Mouse (Mus musculus) spleen, postnatal 14 days (tissue): Measurements from ENCODE around the gene Rnf115.

Source experiments
- DNase-seq, 2 experiments: peaks; one replicate each; pipeline ENCODE4 v3.0.0; 2021 to 2022; ENCODE audit warnings: low spot score in 2 of 2

Gene Rnf115

DNA sequence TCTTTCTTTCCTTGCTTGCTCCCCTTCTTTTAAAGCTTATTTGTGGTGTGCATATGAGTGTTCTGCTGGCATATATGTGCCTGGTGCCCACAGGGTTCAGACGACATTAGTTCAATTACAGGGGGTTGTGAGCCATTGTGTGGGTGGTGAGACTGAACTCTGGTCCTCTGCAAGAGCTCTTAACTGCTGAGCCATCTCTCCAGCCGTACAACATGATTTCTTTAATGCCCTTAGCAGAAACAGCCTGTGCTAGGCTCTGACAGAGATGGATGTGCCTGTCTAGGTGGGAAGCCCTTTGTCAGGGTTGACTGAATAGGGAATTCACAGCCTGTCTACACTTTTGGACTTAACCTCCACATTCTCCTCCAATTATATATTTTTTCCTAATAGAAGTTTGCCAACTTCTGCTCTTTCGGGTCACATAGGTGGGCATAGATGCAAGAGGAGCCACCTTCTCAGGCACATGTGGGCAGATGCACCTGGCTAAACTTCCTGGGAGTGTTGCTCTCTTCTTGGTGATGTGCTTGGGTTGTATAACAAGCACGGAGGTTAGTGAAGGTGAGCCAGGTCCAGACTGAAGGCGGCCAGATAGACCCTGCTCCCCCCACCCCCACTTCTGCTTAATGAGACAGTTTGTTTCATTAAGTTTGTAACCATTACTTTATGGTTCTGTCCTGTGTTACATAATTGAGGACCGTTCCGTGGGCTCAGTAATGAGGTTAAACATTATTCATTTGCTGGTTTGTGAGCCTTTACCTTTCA is 107.3 kb downstream of the Rnf115 start:
- DNase-seq, result no peak

DNA sequence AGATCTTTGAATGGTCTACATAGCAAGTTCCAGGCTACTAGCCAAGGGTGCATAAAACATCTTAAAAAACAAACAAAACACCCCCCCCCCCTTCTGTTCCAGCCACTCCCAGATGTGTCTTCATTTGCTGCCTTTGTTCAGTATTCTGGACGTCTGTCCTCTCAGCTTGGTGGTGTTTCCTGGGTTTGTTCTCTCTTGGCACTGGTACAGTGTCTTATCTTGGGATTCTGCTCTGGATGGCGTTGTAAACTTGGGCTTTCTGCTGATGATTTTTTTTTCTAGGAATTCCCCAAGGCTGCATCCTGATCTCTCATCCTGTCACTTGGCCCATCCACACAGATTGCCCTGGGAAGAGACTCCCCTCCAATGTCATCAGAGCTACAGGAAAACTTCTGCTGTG is 109.0 kb downstream of the Rnf115 start:
- DNase-seq, result no peak

DNA sequence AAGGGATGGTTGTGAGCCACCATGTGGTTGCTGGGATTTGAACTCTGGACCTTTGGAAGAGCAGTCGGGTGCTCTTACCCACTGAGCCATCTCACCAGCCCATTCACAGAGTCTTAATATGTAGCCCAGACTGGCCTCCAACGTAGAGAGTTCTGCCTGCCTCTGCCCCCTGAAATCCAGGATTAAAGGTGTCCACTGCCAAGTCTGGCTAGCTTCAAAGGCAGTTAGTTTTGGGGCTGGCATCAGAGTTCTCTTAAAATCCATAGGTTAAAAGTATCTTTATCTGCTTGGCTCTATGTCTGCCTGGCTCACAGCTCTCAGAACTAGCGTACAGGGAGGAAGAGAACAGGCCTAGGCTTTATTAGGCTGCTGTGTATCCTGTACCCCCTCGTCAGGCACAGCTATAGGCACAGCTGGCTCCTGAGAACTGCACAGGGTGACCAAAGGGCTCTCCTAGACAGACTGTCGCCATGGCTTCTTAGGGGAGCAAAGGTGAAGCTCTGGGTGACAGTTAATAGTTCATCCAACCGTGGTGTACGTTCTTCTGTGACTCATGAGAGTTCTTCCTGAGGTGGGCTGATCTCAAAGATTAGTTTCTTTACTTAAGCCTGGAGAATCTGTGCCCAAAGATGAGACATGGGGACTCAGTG is 111.7 kb downstream of the Rnf115 start:
- DNase-seq, result no peak
